Mouse (Mus musculus) cortical plate, adult 2 months (tissue): Measurements from ENCODE around the gene Hdgfl3.

ENCODE experiments used
- CTCF ChIP-seq: fragments of 200-500 bp; IDR thresholded peaks from 2 replicates; pipeline ENCODE4 v1.5.1; 2011; ENCODE audit warnings: mild to moderate bottlenecking, control low read depth, low read length; ENCODE audit not compliant: insufficient read depth; ENCODE audit errors: extremely low read depth
- POLR2A ChIP-seq: fragments of 200-500 bp; IDR thresholded peaks from 2 replicates; pipeline ENCODE4 v1.6.1; 2011; ENCODE audit warnings: mild to moderate bottlenecking, low read length, control low read depth; ENCODE audit not compliant: insufficient read depth; ENCODE audit errors: extremely low read depth

GRCm38 (mm10) chr7:81862587-81863583, 71.4 kb downstream of the Hdgfl3 start:
- TF ChIP-seq POLR2A: no peak
- TF ChIP-seq CTCF: no peak
